Mouse (Mus musculus): Measurements from ENCODE around the gene Tcf7. TPM values are rescaled to one million over a fixed set of nuclear protein-coding genes. Genes with fewer than 3 reads are reported as not detected.

Gene Tcf7
- polyA plus RNA-seq, 1 experiment = 25.3 TPM

- H3K36me3 ChIP-seq (ENCODE audit: control insufficient read depth, insufficient read depth) = no peaks in the 10 kb centered on the region
- peak overlapping the region; percentile 41 for H3K4me3 ChIP-seq (ENCODE audit: insufficient read depth, poor library complexity, severe bottlenecking)
- no peak for TF ChIP-seq FOSL1 (IDR thresholded peaks at IDR 0.05; ENCODE audit: insufficient read depth, low read length, poor library complexity, severe bottlenecking)
- TF ChIP-seq USF1 (IDR thresholded peaks at IDR 0.05; ENCODE audit: low read depth) = no peak
- no peak for TF ChIP-seq MAX (IDR thresholded peaks at IDR 0.05)
- no peak for TF ChIP-seq MYOG (IDR thresholded peaks at IDR 0.05; ENCODE audit: control insufficient read depth, extremely low read depth, insufficient read length)
- no peak for TF ChIP-seq MYOD1 (IDR thresholded peaks at IDR 0.05; ENCODE audit: control insufficient read depth, insufficient read length, low read depth)
- no peak for TF ChIP-seq CEBPB (IDR thresholded peaks at IDR 0.05; ENCODE audit: low read depth)
- no peak for TF ChIP-seq CTCF (IDR thresholded peaks at IDR 0.05; ENCODE audit: control insufficient read depth, insufficient read depth, insufficient read length)
- H3K79me2 ChIP-seq (ENCODE audit: control insufficient read depth, insufficient read depth) = no peaks in the 10 kb centered on the region
- no peaks in the 10 kb centered on the region for H3K27me3 ChIP-seq (ENCODE audit: control insufficient read depth, insufficient read depth, insufficient read length)
- no peak overlapping the region for H3ac ChIP-seq (ENCODE audit: control insufficient read depth, insufficient read length, low read depth)
- H3K79me3 ChIP-seq (ENCODE audit: low read depth) = no peaks in the 10 kb centered on the region
These were observed 1.1 kb upstream of the Tcf7 start for GRCm38 (mm10) chr11:52283596-52284571.

DNA sequence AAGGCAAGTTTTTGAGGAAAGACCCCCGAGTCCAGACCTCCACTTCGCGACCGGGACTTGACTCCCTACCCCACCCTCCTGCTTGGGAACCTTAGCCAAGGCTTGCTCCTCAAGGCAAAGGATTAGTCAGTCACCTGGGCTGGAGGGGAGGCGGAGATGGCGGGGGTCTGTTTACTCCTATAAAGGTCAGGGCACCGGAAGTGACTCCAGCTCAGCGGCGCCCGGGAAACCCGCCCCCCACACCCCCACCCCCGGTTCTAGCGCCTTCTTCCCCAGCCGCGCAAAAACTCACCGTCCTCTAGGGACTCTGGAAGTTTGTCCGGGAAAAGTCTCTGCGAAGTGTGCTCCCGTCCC, 417 bp downstream of the Tcf7 start:
- no peaks in the 10 kb centered on the region for H3K36me3 ChIP-seq (ENCODE audit: control insufficient read depth, insufficient read depth)
- H3ac ChIP-seq (ENCODE audit: control insufficient read depth, insufficient read length, low read depth) = peak overlapping the region; percentile 77
- no peaks in the 10 kb centered on the region for H3K27me3 ChIP-seq (ENCODE audit: control insufficient read depth, insufficient read depth, insufficient read length)
- H3K79me3 ChIP-seq (ENCODE audit: low read depth) = no peaks in the 10 kb centered on the region
- TF ChIP-seq FOSL1 (IDR thresholded peaks at IDR 0.05; ENCODE audit: insufficient read depth, low read length, poor library complexity, severe bottlenecking) (no peak), USF1 (IDR thresholded peaks at IDR 0.05; ENCODE audit: low read depth) (no peak), CTCF (IDR thresholded peaks at IDR 0.05; ENCODE audit: control insufficient read depth, insufficient read depth, insufficient read length) (no peak), CEBPB (IDR thresholded peaks at IDR 0.05; ENCODE audit: low read depth) (no peak), MAX (IDR thresholded peaks at IDR 0.05) (no peak), MYOD1 (IDR thresholded peaks at IDR 0.05; ENCODE audit: control insufficient read depth, insufficient read length, low read depth) (no peak), MYOG (IDR thresholded peaks at IDR 0.05; ENCODE audit: control insufficient read depth, extremely low read depth, insufficient read length) (no peak)
- peak overlapping the region; percentile 41 for H3K4me3 ChIP-seq (ENCODE audit: insufficient read depth, poor library complexity, severe bottlenecking)
- H3K79me2 ChIP-seq (ENCODE audit: control insufficient read depth, insufficient read depth) = no peaks in the 10 kb centered on the region

DNA sequence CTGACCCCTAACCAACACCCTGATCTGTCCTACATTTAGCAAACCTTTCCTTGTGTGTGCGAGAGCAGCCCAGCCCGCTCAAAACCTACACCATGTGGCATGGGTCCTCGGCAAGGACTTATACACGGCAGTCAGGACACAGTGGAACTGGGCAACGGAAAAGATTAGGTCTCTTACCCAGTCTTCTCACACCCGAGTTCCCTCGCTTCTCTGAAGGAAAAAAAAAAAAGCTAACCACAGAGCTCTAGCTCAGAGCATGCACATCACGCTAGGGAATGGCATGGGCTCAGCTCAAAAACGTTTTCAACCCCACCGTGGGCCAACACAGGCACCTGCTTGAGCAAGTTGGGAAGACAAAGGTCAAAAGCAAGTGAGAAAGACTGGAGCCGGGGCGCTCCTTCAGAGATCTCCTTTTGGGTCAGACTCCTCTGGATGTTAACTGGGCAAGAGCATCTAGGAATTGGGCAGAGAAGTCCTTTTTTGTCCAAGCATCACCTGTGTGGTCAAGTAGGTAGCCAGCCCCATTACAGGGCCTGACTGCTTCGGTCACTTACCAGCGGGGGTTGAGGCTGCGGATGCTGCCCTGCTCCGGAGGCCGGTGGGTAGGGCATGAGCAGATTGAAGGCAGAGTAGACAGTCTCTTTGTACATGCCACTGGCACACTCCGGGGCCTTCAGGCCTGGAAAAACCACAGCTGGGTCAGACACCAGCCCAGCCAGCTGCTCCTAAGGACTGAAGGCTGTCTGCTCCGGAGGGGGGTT, 1.1 kb downstream of the Tcf7 start:
- H3K4me3 ChIP-seq (ENCODE audit: insufficient read depth, poor library complexity, severe bottlenecking) = peak overlapping the region; percentile 41
- TF ChIP-seq CTCF (IDR thresholded peaks at IDR 0.05; ENCODE audit: control insufficient read depth, insufficient read depth, insufficient read length) (no peak), MAX (IDR thresholded peaks at IDR 0.05) (no peak), MYOD1 (IDR thresholded peaks at IDR 0.05; ENCODE audit: control insufficient read depth, insufficient read length, low read depth) (no peak), USF1 (IDR thresholded peaks at IDR 0.05; ENCODE audit: low read depth) (no peak), MYOG (IDR thresholded peaks at IDR 0.05; ENCODE audit: control insufficient read depth, extremely low read depth, insufficient read length) (no peak), FOSL1 (IDR thresholded peaks at IDR 0.05; ENCODE audit: insufficient read depth, low read length, poor library complexity, severe bottlenecking) (no peak)
- no peaks in the 10 kb centered on the region for H3K79me3 ChIP-seq (ENCODE audit: low read depth)

GRCm38 (mm10) chr11:52280566-52281455, 2.0 kb downstream of the Tcf7 start:
- no peak overlapping the region for H3K4me3 ChIP-seq (ENCODE audit: insufficient read depth, poor library complexity, severe bottlenecking)

More for the DNA sequence above, 1.1 kb downstream of the Tcf7 start:
- no peak overlapping the region for H3ac ChIP-seq (ENCODE audit: control insufficient read depth, insufficient read length, low read depth)
- H3K79me2 ChIP-seq (ENCODE audit: control insufficient read depth, insufficient read depth) = no peaks in the 10 kb centered on the region
- no peaks in the 10 kb centered on the region for H3K27me3 ChIP-seq (ENCODE audit: control insufficient read depth, insufficient read depth, insufficient read length)
- no peaks in the 10 kb centered on the region for H3K36me3 ChIP-seq (ENCODE audit: control insufficient read depth, insufficient read depth)

More at GRCm38 (mm10) chr11:52280566-52281455, 2.0 kb downstream of the Tcf7 start:
- Histone ChIP-seq H3K27me3 (ENCODE audit: control insufficient read depth, insufficient read depth, insufficient read length) (no peaks in the 10 kb centered on the region), H3K36me3 (ENCODE audit: control insufficient read depth, insufficient read depth) (no peaks in the 10 kb centered on the region), H3K79me3 (ENCODE audit: low read depth) (no peaks in the 10 kb centered on the region), H3K79me2 (ENCODE audit: control insufficient read depth, insufficient read depth) (no peaks in the 10 kb centered on the region), H3ac (ENCODE audit: control insufficient read depth, insufficient read length, low read depth) (no peak overlapping the region)
- no peak for TF ChIP-seq MYOD1 (IDR thresholded peaks at IDR 0.05; ENCODE audit: control insufficient read depth, insufficient read length, low read depth)
- no peak for TF ChIP-seq MAX (IDR thresholded peaks at IDR 0.05)
- no peak for TF ChIP-seq CEBPB (IDR thresholded peaks at IDR 0.05; ENCODE audit: low read depth)
- TF ChIP-seq CTCF (IDR thresholded peaks at IDR 0.05; ENCODE audit: control insufficient read depth, insufficient read depth, insufficient read length) = no peak
- TF ChIP-seq MYOG (IDR thresholded peaks at IDR 0.05; ENCODE audit: control insufficient read depth, extremely low read depth, insufficient read length) = no peak
- TF ChIP-seq USF1 (IDR thresholded peaks at IDR 0.05; ENCODE audit: low read depth) = no peak
- TF ChIP-seq FOSL1 (IDR thresholded peaks at IDR 0.05; ENCODE audit: insufficient read depth, low read length, poor library complexity, severe bottlenecking) = no peak
